Mouse (Mus musculus) lung, postnatal 0 days (tissue): ENCODE data around the gene Rps7.

Source experiments
- CTCF ChIP-seq: IDR thresholded peaks from 2 replicates; pipeline ENCODE4 v1.5.1; 2016; ENCODE audit warnings: antibody characterized with exemption, mild to moderate bottlenecking
- EP300 ChIP-seq: IDR thresholded peaks from 2 replicates; pipeline ENCODE4 v1.6.1; 2016; ENCODE audit warnings: antibody characterized with exemption, mild to moderate bottlenecking, control low read depth

GRCm38 (mm10) chr12:28666734-28667133, 31.0 kb upstream of the Rps7 start:
- no peak for TF ChIP-seq CTCF
- TF ChIP-seq EP300, result no peak
